Mouse (Mus musculus) adrenal gland, postnatal 14 days (tissue): ENCODE data around the gene N4bp2. TPM values are rescaled to one million over a fixed set of nuclear protein-coding genes. Genes with fewer than 3 reads are reported as not detected.

Source experiments
- DNase-seq: peaks from one replicate; pipeline ENCODE4 v3.0.0; 2021; ENCODE audit warnings: mixed read lengths
- total RNA-seq: library from RNA; stranded (reverse); gene quantifications from 2 replicates; pipeline ENCODE4 v1.2.3, GENCODE M21; 2021

N4bp2 gene
- total RNA-seq, 1 experiment from 2014 or later = 26.2 TPM

DNA sequence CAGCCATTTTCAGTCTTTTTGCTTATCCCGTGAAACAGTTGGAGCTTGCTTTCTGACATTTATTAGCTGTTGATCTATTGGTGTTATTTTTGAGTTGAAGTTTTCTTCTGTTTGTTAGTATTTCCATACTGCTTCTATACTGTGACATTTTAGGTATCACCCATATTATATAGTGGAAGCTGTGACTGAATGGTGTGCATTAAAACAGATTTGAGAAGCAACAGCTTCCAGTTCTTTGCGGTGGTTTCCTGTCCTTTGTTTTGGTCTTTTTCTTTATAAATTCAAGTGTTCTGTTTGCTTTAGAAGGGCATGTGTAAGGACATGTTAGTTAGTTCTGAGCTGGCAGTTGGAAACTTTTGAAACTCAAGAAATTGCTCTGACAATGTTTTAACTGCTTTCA, 65.7 kb downstream of the N4bp2 start:
- DNase-seq = no peak

DNA sequence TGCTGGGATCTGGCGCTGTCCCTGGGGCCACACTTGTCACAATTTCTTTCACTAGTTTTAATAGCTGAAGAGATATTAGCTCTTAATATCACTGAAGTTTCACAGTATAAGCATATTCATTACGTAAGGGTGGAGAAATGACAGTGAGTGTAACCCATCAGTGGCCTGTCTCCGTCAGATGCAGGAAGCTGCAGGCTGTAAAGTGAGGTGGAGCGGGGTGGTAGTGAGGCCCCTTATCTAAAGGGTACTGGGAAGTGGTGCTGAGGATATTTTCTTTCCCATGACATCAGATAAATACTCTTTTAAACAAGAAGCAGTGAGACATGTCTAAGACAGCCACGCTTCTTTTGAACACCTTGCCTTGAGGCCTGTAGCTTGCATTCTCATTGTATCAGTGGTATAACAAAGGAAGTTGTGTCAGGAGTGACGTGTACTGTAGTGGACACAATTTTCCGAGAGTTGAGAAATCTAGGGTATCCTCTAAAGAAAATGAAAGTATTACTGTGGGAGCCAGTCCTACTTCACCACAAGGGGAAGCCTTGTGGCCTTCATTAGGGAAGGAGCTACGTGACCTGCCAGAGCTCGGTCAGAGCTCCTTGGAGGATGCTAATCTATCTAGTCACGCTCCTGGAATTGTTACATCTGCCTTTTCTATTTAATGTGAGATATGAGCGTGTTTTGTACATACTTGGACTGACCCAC, 68.7 kb downstream of the N4bp2 start:
- DNase-seq = no peak

DNA sequence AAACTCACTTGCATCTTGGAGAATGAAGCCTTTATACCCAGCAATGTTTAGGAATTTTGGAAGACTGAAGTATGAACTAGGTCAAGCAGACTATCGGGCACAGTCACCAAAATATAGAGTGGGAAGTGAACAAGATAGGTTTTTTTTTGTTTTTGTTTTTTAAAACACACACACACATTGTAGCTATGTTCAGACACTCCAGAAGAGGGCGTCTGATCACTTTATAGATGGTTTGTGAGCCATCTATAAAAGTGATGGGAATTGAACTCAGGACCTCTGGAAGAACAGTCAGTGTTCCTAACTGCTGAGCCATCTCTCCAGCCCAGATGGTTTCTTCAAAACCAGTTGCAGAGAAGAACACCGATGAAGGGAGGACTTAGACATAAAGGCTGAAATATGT, 69.8 kb downstream of the N4bp2 start:
- no peak for DNase-seq

DNA sequence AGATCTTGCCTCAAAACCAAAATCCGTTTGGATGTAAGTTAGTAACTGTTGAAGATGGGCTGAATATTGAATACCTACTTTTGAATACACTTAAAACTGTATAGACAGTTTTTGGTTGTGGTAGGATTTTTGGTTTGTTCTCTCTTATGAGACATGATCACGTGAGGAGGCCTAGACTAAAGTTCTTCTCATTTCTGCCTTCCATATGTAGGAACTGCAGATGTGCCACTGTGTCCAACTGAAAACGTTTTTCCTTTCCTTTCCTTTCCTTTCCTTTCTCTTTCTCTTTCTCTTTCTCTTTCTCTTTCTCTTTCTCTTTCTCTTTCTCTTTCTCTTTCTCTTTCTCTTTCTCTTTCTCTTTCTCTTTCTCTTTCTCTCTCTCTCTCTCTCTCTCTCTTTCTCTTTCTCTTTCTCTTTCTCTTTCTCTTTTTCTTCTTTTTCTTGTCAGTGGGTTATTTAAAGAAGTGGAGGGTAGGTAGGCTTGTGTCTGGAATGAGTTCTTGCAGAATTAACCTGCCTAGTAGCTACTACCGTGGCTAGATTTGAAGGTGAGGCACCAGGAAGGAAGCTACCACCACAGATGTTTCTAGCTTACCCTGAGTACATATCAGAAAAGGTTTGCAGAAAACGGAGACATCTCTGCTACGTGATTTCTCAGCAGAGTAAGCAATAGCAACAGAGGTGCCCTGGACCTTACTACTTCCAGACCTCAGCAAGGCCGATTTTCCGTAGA, 70.6 kb downstream of the N4bp2 start:
- no peak for DNase-seq

DNA sequence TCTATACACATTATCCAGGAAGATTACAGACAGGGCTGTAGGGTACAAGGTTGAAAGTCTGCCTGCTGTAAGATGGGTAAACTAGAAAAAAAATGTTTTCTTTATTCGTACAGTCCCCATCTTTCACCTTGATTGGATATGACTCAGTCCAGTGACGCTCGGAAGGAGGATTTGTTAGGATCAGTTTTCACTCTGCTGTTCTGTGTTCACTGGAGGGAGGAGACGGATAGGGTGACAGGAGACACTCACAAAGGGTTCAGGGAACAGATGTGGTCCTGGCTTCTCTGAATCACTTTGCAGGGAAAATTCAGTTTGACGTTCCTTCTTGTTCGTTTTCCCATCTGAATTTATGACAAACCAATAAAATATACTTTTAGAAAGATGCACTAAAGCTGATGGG, 74.7 kb downstream of the N4bp2 start:
- peak; percentile 22 for DNase-seq

DNA sequence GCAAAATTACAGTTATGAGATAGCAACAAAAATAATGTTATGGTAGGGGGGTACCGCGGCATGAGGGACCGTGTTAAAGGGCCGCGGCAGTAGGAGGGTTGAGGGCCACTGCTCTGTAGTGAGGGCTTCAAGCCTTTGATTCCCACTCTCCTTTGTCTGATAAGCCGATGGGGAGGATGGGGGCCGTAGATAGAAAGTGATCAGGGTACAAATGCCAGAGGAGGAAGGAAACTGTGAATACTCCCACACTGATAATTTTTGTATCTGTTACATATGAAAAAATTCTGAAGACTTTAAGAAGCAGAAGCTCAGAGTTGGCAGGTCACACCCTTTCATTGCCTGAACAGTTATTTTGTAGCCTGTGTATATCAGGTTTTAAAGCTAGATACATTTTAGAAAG, 79.6 kb downstream of the N4bp2 start:
- DNase-seq = no peak

DNA sequence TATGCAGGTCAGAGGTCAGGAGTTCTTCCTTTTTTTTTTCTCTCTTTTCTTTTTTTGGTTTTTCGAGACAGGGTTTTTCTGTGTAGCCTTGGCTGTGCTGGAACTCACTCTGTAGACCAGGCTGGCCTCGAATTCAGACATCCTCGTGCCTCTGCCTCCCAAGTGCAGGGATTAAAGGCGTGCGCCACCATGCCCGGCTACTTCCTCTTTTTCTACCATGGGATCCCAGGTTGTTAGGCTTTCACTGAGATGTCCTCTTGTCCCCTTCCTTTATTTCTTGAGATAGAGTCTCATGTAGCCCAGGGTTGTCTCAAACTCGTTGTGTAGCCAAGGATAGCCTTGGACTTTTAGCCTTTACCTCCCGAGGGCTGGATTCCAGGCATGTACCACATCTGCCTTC, 83.2 kb downstream of the N4bp2 start:
- DNase-seq = no peak

DNA sequence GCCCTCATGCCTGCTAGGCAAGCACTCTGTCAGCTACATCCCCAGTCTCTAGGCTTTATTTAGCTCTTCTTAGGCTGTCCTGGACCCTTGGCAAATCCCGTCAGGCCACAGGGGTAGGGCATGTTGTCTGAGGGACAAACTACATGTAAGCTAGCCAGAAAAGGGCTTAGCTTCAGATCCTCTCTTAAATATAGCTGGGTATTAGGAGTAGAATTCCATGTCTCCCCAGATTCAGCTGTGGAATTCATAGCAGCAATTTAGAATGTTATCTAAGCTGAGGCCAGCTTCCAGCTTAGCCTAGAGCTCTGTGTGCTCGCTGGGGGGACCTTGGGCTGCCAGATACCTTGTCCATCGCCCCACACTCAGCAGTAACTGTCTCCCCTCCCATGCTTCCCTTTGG, 83.6 kb downstream of the N4bp2 start:
- DNase-seq = no peak

DNA sequence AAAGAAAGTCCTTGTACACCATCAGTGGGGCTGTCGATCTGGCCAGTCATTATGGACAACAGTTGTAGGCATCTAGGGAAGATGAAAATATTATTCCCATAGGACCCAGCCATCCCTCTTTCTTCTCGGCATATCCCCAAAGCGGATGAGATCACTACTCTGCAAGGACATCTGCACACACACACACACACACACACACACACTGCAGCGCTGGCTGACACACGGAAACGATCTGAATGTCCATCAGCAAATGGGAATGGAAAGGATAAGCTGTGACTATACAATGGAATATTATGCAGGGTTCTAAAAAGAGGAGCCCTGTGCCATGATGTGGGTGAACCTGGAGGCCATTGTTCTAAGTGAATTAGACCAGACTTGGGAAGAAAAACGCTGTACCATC, 84.3 kb downstream of the N4bp2 start:
- DNase-seq = peak; percentile 42

DNA sequence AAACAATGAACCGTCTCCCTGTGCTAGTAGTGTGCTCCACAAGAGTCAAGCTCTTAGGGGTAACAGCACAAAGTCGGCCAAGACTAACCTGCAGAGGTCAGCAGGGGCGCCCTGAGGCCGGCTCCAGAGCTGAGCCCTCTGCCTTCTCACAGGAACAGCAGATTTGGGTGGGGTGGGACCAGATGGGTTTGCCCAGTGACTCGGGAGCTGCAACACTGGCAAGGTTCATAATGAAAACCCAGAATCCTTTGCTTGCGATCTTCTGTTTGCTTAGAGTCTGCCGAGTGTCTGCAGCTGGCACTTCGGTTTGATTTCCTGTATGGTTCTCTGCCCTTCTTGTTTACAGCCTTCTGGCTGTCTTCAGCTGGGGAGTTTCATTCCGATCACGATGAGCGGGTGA, 87.4 kb downstream of the N4bp2 start:
- DNase-seq = no peak

DNA sequence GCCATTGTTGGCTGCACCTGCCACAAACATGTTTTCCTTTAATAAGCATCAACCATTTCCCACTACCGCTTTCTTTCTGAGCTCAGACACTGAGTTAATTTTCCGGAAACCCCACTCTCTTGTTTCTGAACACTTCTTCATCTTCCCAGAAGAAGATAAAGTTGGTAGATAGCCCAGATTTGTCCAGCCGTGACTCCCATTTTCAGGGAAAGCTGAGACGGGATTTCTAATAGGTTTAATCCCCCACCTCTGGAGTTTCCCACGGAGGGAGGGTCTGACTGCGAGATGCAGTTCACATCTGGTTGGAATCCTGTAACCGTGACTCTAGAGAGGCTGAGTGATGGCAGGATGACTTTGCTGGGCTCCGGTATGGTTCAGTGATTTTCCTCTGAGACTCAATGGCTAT, 91.5 kb downstream of the N4bp2 start:
- no peak for DNase-seq

DNA sequence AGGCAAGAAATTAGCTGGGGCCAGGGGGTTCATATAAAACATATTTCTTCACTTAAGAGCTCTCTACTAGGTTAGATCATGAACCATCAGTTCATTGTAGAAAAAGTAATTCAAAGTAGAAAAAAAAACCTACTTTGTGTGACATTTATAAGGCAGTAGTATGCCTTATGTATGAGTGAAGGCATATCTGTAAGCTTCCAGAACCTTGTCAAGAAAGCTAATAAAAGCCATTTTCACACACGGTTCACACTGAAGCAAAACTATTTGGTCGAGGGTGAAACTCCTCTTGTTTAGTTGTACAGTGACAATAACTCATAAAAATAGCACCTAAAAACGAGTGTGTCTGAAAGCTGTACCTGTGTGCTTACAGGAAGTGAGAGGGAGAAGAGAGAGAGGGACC, 92.2 kb downstream of the N4bp2 start:
- DNase-seq = no peak

DNA sequence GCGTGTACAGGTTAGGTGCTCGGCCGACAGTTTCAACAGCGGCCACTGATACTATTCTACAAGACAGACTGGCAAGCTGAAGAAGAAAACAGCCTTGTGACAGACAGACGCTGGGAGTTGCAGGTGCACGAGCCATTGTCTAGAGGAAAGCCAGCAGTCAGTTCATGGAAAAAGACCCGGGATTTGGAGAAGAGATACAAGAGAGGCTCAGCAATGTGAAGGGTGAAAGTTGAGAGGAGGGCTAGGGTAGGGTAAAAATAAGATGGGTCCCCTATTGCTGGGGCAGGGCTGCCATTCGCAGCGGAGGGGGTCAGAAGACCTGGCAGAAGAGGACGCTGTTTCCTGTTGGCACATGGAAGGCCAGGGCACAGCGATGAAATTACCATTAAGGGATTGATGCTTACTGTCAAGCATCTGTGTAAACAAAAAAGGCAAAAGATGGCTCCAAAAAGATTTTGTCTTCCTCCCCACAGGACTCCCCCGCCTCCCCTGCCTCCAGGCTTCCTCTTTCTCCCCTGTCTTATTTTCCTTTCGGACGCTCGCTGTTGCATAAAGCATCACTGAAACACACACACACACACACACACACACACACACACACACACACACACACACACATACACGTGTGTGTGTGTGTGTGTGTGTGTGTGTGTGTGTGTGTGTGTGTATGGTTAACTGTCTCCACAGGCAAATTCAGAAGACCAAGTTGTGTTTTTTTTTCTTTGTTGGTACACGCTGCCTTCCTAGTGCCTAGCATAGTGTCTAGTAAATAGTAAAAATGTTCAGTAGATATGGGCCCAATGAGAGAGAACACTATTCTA, 93.5 kb downstream of the N4bp2 start:
- DNase-seq = no peak

DNA sequence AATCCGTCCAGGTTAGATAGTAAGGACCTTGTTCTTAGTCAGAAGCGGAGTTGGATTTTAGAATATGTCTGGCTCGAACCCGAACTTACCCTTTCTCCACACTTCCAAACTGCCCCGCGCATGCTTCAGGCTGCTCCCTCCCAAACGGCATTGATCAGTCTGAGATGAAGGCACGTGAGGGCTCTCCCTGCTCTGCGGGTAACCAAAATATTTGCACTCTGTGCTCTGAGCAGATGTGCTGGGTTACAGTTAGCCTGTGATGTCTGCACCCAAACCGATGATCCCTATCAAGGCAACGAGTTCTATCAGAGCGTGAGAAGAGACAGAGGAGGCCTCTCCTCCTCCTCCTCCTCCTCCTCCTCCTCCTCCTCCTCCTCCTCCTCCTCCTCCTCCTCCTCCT, 94.6 kb downstream of the N4bp2 start:
- DNase-seq = no peak

DNA sequence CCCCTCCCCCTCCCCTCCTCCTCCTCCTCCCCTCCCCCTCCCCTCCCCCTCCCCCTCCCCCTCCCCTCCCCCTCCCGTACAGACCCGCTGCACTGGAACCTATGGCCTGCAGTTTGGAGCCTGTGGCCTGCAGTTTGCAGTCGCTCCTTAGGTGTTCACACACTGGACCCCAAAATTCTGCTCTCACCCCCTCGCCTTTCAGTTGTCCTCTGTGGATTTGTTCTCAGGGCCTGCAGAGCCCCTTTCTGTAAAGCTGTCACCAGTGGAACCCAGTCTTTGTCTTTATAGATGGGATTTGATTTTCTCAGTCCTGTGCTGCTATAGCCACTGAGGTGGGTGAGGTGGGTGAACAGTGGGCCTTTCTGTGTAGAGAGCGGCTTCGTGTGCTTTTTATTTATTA, 95.0 kb downstream of the N4bp2 start:
- no peak for DNase-seq

DNA sequence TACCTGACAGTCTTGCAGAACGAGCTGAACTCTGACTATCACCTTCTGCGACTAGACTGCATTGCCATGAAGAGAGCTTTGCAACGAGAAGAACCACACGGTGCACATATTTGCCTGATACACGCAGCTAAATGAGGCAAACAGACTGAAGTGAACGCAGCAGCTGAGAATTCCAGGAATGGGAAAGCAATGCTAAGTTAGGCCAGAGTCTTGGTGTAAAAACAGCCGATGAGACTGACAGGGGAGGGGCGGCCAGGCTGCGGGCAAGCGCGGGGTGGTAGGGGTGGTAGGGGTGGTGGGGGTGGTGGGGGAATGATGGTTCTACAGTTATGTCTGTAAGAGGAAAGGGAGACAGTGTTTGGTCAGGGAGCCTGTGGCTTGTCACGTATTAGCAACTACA, 95.6 kb downstream of the N4bp2 start:
- no peak for DNase-seq

DNA sequence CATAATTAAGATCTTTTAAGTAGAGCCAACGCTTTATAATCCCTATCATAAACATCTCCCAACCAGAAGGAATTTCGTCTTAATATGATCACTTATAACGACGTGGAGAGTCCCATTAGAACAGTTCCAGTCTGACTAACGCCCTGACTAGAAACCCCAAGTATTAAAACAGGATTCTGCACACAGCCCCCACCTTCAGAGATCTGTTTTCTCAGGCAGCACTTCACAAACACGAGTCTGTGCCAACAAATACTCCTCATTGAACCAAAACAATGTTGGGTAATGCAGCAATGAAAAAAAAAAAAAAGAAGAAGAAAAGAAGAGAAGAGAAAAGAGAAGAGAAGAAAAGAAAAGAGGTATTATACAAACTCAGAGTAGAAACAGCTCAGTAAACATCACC, 96.1 kb downstream of the N4bp2 start:
- DNase-seq = no peak

DNA sequence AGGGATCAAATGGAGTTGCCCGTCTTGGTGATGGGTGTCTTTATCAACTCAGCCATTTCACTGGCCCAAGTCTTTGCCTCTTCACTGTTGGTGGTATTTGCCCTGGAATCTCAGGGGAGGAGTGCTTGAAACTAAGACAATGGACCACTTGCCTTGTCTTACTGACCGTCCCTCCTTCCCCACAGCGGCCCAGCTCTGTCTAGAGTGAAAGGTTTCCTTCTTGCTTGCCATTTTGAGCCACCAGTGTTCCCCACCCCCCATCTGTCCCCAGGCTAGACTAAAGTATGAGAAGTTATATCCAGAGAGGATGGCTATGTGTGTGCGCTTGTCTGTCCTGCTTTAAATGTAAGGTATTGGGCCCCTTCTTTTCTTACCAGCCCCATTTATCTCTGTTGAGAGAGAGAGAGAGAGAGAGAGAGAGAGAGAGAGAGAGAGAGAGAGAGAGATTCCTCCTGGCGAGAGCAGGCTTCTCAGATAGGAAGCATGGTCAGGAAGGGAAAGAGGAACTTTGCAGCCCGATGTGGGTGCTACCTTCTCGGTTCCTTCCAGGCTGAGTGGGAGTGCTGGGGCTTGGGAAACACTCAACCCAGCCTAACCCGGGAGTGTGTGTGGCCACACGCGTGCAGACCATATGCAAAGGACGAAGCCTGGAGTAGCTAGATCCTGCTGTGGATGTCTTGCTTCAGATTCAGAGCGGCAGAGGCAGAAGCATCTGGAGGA, 97.1 kb downstream of the N4bp2 start:
- no peak for DNase-seq

DNA sequence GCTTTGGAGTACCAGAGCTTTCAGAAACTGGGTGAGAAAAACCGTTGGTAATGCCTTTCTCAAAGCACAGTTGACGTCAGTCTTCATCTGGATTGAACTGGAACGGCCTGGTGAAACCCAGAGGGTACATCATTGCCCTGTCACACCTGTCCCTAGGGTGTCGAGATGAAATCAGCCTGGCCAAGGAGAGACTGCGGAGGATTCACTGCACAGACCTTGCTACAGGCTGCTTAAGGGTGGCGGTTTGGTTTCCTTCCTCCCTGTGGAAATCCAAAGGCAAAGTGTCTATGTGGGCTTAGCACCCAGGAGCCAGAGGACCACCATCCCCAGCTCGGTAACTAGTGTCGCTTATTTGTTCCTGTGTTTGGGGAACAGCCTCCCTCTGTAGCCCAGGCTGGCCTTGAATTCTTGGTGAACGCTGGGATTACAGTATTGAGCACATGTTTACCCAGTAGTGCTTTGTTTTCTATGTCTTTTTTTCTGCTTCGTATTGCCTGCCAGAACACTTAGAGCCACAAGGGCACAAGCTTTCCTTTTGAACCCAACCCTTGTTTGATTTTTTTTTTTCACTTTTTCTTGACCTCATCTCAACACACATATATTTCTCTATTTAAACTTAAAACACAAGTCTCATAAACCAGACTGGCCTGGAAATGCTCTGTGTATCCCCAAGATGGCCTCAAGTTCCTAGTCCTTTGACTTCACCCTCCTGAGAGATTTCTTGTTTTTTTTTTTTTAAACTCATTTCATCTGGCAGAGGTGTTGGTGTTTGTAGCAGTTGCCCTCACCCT, 98.0 kb downstream of the N4bp2 start, which contains the start of gene Rhoh:
Rhoh (plus strand) TSS at position 60 of the 791 bp plus-strand sequence.
- no peak for DNase-seq

DNA sequence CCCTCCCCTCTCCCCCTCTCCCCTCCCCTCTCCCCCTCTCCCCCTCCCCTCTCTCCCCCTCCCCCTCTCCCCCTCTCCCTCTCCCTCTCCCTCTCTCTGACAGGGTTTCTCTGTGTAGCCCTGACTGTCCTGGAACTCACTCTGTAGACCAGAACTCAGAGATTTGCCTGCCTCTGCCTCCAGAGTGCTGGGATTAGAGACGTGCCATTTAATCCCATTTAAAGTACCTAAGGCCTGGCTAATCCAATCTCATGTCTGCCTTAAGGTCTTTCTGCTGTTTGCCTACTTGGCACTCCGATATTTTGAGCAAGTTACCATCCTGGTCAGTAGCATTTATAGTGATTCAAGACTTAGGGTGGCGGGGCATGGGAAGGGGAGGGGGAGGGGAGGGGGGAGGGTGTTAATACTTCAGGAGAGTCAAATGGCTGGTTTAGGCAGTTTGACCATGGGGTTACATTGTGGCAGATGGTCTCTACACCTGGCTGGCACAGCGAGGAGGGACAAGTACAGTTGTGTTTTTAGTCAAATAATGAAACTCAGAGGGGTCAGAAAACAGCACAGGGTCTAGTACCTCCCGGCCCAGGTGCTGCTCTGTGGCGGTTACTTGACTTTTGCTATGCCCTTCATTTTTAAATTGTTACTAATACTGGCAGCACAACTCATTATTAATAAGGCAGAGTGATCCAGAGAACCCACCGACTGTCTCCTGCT, 99.1 kb downstream of the N4bp2 start:
- DNase-seq = no peak

DNA sequence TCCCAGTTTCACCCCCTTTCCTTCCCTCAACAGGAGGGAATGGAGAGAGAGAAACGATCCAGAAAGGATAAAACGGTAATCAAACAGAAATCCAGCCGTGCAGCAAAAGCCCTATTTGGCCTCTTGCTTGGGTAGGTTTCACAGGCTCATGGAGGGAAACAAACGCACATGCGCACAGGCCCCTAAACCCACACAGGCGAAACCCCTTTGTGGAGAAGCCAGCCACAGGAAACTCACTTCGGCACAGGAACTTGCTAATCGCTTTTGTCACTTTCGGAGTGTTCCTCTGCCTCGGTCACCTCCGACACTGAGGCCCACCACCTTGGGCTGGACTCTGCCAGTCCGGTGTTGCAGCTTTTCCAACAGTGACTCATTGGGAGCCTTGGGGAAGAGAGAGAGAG, 100.0 kb downstream of the N4bp2 start:
- DNase-seq = peak; percentile 36
